Mouse (Mus musculus): ENCODE results near the gene Kcnip1.

GRCm38 (mm10) chr11:33951684-33952625 is 41.0 kb downstream of the Kcnip1 start:
- TF ChIP-seq EP300 (IDR thresholded peaks at IDR 0.05; ENCODE audit: low read depth) = no peak
- no peak for TF ChIP-seq CTCF (IDR thresholded peaks at IDR 0.05; ENCODE audit: low read depth)

Data from liver, embryonic 14.5 days (tissue).